Mouse (Mus musculus) E14TG2a.4 (cell line): ENCODE data around the gene Wbp4.

ENCODE experiments used
- CTCF ChIP-seq: conservative IDR thresholded peaks from 2 replicates; pipeline ENCODE4 v1.5.1; 2014; ENCODE audit warnings: low read length
- NANOG ChIP-seq: IDR thresholded peaks from 2 replicates; pipeline ENCODE4 v1.6.1; 2014; ENCODE audit warnings: borderline replicate concordance, low read length, mixed read lengths
- POU5F1 ChIP-seq: IDR thresholded peaks from 2 replicates; pipeline ENCODE4 v1.6.1; 2014; ENCODE audit warnings: low read length, borderline replicate concordance

- no peak for TF ChIP-seq CTCF
- no peak for TF ChIP-seq POU5F1
- no peak for TF ChIP-seq NANOG
These were observed 35.9 kb upstream of the Wbp4 start for GRCm38 (mm10) chr14:79517185-79517740.
